Mouse (Mus musculus) v-Abl transformed pro-B cells (cell line): ENCODE data around the gene Asb8.

Experiments used
- in situ Hi-C, 2 experiments: fragments of 400-800 bp; cut with MboI; formaldehyde crosslinking; loops; one replicate each; pipeline ENCODE4 v1.15.1; 2025; ENCODE audit not compliant: unreplicated experiment in 2 of 2

Asb8 gene

DNA sequence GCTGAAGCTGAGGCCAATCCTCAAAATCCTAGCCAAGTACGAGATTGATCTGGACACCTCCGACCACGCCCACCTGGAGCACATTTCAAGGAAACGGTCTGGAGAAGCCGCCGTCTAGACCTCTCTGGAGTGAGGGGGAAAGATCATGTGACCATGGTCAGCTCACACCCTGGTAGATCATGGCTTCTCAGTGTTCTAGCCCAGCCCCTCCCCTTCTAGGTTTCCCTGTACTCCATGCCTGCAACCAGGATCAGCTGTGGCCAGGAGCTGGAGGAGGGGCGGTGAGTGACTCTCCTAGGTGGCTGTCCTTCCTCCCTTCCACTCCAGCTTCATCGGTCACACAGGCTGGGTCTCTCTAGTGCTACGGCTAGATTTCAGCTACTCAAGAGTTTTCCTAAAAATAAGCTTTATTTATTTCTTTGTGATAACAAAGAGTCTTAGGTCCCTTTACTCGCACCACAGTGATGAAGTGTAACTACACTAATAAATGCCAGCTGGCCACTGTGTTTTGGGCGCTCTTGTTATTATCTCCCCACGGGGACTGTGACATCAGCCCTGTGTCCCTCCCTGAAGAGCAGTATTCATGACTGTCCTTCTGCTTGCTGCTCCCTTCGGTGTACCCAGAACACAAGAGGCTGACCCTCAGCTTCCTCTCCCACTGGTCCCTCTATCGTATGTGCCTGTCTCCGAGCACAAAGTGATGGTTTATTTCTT is 33.3 kb downstream of the Asb8 start:
- in situ Hi-C loops: no loop called here

DNA sequence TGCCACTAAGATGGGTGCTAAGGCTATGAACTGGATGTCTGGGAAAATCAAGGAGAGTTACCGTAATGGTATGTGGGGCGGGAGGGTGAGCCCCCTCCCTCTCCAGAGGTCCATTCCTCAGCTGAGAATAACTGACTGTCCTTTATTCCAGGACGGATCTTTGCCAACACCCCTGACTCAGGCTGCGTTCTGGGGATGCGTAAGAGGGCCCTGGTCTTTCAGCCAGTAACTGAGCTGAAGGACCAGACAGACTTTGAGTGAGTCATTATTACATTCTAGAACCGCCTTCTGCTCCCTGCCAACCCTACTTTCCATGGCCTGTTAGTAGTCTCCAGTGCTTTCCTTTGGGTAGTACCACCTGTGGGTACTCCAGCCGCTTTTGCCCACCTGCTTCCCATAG is 34.0 kb downstream of the Asb8 start:
- in situ Hi-C loops: no loop called here

DNA sequence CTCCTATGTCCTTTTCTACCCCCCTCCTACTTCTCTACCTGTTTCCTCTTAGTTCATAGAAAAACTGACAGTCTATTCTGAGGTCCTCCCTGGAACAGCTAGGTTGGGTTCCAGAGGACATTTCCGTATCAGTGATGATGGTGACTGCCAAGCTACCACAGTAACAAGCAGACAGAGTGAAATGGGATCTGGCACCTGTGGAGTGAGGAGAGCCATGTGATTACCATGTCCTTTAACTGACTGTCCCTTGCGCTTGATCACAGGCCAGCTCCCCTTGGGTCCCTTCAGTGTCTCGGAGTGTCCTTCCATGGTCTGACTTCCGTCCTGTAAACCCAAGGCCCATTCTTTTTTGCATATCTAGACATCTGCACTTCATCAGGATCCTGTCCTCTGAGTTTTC is 34.4 kb downstream of the Asb8 start:
- in situ Hi-C loops: no loop called here

DNA sequence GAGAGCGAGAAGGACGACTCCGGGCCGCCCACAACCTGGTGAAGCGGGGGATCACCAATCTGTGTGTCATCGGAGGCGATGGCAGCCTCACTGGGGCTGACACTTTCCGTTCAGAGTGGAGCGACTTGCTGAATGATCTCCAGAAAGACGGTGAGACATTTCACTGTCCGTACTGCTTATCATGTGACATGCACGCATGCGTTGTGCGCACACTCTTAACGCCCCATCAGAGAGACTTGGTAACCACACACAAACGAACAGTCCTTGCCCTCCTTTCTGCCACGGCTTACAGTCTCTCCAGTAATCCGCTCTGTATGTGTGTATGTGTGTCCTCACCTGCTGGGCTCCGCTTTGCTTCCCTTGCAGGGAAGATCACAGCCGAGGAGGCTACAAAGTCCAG is 44.6 kb downstream of the Asb8 start:
- in situ Hi-C loops: no loop called here

DNA sequence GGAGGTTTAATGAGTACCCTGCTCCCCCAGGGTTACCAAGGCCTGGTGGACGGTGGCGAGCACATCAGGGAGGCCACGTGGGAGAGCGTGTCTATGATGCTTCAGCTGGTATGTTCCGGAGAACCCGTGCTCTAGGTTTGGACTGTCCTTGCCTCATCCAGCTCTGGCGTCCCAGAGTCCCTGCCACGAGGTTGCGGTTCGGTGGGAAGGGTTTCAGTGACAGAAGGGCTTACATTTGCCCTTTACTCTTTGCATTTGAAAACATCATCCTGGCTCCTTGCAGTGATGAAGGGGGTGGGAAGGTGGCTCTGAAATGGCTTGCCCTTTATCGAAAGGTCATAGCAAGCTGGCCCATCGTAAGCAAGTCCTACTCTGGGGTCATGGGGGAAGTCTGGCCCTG is 46.1 kb downstream of the Asb8 start:
- in situ Hi-C loops: no loop called here

DNA sequence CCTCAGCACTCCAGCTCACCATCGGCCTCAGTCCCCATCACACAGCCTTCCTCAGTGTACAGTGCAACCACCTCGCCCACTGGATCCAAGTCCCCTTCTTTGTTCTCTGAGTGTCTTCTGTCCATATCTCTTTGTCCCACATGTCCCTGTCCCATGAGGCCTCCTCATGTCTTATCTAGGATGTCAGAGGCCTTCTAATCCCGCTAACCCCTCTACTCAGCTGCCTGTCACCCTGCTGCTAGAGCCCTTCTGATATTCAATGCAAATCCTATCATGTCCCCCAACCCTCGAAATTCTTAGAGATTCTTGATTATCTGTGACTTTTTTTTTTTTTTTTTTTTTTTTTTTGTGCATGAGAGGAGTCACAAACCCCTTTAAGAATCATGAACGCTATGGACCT is 49.1 kb downstream of the Asb8 start:
- in situ Hi-C loops: no loop called here

DNA sequence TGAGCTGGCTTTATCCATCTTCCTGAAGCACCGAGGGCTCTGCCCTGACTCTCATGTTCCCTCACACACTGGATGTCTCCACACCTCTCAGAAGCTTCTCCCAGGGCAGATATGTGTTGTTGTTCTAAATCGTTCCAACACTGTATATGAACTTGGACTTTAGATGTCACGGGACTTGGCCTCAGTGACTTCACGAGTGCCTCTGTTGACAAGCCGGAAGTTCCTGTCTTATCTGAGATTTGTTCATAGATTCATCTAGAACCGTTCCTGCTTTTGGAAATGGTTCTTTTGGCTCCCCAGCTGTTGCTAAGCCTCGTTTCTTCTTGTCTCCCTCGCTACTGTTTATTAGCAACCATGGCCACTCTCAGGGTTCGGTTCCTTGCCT is 49.7 kb downstream of the Asb8 start:
- in situ Hi-C loops: no loop called here

DNA sequence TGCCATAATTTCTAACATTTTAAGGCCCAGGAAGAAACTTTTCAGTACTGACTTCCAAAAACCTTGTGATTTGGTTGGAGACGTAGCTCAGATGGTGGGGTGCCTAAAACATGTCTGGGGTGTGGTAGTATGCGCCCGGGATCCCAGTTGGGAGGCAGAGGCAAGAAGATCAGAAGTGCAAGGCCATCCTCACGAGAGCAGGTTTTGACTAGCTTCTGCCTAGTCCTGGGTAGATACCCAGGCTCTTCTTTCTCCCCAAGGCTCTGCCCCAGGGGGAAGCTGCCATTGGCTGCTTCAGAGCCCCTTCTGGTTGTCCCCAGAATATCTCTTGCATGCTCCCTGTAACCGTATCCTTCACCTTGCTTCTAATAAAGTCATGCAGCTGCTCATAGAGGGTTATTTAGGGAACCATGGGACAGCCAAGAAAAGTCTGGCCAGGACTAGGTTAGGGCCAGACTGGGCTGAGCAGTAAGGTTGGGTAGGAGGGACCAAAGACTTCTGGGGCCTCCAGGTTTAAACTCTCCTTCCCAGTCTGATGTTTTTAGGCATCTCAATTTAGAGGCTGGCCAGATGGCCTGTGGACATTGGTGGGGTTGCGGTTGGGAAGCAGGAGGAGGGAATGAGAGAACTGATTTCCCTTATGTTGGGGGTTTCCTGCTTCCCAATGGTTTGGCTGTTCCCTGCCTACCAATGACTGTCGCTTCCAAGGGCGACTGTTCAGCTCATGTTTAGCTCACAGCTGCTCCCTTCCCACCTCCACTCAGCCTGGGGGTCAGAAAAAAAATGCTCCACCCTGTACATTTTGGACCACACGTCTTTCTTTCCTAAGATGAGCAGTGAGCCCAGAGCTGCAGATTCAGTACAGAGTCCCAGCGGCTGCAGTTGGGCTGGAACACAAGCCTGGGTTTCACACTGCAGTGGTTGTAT is 50.3 kb downstream of the Asb8 start:
- in situ Hi-C loops: no loop called here

DNA sequence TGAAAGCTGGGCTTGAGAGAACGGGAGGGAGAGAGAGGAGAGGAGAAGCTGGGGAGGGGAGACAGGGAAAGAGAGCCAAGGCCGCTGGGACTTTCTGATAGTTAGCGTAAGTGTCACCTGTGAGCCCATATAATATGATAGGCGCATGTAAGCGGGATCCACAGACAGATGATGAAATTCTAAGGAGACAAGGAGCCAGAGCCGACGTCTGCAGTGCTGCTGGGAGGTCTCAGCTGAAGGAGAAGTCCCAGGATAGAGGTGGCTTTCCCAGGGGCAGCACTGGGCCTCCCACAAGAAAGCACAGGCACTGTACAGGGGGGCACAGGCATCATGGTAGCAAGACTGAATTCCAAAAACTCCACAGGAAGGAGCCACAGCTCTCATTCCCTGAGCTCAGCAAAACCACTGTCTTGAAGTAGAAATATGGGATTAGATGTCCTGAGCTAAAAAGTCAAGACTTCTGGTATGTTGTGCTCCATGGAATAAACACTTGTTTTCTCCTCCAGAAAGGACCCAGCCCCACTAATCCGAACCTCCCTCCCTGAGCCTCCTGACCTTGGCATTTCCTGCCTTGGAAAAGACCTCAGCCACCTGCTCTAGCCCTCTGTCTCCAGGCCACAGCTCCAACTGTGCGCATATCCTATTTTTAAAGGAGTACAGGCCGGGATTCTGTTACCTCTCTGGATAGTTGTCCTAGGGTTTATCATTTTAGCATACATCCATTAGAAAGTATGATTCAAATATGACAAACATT is 51.1 kb downstream of the Asb8 start:
- in situ Hi-C loops: no loop called here

DNA sequence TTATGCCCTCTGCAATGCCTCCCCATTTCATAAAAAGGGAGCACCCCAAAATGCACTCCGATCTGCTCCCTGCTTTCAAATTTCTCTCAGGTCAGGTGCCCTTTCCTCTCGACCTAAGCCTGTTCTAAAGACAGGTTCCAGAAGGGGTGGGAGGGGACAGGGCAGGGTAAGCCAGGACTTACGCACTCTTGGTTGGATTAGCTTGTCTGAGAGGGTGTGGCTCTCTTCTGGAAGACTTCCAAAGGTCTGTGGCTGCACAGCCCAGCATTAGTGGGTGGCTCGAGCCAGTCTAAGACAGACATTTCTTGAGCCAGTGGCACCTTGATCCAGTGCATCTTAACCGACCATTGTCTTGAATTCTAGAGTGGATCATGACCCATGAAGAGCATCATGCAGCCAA is 53.6 kb downstream of the Asb8 start:
- in situ Hi-C loops: no loop called here

DNA sequence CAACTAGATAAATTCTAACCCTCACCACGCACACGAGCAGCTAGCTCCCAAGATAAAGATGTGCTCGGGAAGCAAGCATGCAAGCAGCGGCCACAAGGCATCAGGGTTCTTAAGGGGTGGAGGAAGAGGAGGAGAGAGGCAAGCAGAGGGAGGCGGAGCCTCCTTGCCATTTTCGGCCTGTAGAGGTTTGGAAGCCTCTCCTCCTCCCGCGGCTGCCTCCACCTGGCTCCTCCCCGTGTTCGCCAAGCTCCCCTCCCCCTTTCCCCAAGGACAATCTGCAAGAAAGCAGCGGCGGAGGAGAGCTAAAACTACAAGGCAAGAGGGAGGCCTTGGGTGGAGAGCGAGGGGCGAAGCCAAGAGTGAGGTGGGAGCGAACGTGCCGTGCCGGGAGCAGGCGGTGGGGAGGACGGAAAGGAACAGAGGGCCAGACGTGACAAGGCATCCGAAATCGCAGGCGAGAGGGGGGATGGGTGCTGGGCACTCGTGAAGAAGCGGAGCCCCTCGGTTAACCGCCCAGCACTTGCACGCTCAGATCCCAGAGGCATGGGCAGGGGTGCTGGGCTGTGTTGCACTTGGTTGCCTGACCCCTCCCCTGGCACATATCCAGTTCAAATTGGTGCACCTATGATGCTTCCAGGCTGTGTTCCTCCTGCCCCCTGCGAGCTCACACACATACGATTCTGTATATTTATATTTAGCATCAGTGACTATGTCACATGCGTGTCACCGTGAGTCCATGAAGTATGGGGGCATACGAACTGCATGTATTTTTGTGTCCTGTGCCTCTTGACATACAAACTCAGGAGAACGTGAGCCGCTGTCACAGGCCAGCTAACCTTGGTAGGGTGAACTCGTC is 56.9 kb downstream of the Asb8 start:
- in situ Hi-C loops: no loop called here

DNA sequence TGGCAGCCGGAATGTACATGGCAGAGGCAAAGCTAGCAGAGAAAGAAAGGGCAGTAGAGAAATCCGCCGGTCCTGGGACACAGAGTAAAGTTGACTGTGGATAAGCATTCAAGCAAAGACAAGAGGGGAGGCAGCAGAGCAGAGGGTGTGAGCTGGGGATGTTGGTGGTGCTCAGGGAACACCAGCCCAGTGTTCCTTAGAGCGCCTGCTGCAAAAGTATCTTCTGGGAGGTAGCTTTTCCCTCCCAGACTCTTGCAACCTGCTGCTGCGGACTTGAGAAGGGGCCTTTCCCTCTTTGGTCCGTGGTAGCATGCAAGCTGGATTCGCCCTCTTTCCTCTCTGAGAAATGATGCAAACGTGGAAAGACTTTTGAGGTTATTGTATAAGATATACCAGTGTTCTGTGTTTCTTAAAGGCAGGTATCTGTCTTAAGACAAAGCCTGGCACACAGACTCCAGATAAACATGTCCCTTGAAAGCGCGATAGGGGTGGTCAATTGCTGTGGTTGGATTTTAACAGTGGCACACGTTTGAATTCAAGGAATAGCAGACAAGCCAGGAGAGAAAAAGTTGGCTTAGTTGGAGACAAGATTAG is 57.6 kb downstream of the Asb8 start:
- in situ Hi-C loops: no loop called here

DNA sequence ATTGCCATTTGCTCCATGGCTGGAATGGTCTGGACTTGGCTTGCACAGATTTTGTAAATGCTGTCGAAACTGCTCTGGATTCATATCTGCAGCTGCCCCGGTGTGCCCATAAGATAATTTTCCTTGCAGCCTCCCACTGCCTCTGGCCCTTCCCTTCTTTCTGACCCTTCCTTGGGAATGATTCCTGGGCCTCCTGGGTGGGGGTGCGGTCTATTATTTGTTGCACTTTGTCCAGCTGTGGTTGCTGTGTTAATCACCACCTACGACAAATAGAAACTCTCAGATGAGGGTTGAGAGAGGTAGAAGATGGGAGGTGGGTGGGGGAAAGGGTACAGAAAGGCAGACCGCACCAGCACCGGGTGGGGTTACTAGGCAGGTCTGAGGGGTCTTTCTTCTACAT is 58.2 kb downstream of the Asb8 start:
- in situ Hi-C loops: no loop called here

DNA sequence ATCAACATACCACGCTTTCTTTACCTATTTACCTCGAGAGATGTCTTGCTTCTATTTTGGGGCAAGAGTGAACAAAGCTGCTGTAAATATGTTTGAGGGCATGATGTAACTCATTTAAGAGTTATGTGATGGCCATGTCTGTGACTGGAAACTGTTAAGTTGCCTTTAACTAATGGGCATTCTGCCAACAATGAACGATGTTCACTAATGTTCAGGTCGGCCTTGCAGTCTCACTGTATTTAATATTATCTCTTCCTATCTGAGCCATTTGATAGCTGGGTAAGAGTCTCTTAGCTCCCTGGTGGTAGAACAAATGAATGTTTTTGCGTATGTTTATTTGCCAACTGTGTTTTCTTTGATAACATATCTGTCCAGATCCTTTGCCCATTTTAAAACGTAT is 58.9 kb downstream of the Asb8 start:
- in situ Hi-C loops: no loop called here

DNA sequence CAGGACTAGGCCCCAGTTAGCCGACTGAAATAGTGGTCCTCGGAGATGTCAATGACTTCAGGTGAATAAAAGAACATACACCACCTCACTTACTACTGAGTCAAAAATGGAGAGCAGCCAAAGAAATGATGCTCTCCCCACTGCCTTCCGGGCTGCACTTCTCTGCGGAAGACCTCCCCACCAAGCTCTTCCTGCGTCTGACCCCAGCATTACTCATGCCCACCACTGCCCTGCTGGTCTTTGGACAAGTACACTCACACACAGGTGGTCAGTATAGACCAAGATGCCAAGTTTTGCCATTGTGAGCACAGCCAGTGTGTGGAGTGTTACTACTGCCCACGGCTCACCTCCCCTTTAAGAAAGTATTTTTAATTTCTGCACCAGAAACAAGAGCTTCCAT is 63.0 kb downstream of the Asb8 start:
- in situ Hi-C loops: no loop called here

DNA sequence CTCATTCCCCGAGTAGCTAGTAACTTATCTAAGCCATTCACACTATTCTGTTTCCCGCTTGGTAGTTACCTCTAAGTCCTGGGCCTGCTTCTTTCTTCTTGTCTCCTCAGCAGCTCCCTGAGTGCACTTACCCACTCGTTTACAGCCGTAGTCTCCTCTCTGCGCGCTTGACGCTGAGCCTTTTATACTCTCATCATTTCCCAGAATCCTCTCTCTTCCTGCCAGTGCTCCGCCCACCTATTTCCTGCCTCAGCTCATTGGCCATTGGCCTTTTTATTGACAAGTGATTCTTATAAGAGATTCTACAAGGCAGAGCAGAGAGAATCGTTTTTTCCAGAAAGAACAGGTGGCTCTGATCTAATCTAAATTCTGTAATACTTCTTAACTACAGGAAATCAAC is 66.9 kb downstream of the Asb8 start:
- in situ Hi-C loops: loop anchor here in 1 of 2 experiments (10.0 kb wide), 2 partner anchors 386 to 416 kb away; partner anchors contain the start of gene Lalba

DNA sequence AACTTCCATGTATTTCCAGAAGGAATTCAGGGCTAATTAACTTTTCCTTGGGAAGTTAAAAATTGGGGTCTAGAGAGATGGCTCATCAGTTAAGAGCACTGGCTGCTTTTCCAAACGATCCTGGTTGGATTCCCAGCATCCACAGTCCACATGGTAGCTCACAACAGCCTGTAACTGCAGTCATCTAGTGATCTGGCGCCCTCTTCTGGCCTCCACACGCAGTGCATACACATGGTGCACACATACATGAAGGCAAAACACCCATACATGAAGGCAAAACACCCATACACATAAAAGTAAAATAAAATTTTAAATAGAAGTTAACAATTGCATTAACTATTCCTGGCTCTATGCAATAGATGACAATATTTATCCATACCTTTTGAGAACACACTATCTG is 68.5 kb downstream of the Asb8 start:
- in situ Hi-C loops: loop anchor here in 1 of 2 experiments (10.0 kb wide), 2 partner anchors 388 to 418 kb away; partner anchors contain the start of gene Lalba

DNA sequence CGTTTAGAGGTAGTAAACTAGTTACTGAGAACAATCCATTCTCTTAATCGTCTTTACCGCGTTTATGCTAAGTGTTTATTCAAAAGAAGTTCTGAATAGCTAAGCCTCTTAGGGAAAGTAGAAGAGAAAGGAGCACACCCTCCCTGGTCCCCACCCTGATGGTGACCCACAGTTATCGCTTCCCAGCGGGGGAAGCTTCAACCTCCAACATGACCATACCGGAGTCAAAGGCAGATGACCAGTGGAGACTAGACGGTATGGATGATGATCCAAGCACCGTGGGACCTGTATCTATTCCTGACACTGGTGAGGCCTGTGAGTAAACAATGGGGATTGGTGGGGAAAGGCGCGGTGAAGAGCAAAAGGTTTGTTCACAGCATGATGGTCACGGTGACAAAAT is 70.5 kb downstream of the Asb8 start:
- in situ Hi-C loops: loop anchor here in 1 of 2 experiments (10.0 kb wide), 2 partner anchors 390 to 420 kb away; partner anchors contain the start of gene Lalba

DNA sequence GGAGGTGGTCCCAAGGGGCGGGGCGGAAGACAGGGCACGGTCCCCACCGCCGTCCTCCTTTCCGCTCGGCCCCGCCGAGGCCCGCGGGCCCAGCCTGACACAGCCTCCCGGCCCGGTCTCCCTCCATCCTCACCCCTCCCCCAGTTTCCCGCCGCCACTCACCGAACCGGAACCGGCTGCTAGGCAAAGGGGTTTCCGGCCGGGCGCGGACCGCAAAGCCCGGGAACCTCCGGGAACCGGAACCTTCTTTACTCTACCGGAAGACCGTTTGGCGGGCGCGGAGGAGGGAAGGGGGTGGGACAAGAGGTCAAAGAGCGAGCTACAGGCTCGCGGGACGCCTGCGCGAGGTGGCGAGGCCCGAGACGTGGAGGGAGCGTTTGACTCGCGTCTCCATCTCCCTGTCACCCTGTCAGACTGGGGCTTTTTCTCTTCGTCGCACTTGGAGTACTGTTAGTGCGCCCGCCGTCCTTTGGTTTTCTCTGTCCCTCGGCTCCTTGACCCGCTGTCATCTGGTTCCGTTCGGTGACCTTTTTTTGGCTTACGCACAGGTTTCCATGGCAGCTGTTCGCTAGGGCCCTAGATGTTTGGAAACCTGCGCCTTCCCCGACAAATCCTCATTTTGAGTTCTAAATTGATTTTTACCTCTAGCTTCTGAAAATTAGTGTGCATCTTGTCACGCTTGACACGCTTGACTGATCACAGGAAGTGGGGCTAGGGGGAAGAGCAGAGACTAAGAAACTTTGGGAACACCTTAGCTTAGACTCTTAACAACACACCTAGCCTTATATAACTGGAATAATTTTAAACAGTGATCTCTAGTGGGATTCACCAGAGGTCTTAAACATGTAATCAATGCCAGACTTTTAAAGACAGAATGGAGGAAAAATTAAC is 72.1 kb downstream of the Asb8 start, which contains the start of gene Senp1:
TSS of gene Senp1 (minus strand) at position 624 of the 891 bp plus-strand sequence.
- in situ Hi-C loops: loop anchor here in 1 of 2 experiments (10.0 kb wide), 2 partner anchors 391 to 421 kb away; partner anchors contain the start of gene Lalba
